Comparison of ENCODE assay signal across 8 mouse cellular contexts in the genomic region with DNA sequence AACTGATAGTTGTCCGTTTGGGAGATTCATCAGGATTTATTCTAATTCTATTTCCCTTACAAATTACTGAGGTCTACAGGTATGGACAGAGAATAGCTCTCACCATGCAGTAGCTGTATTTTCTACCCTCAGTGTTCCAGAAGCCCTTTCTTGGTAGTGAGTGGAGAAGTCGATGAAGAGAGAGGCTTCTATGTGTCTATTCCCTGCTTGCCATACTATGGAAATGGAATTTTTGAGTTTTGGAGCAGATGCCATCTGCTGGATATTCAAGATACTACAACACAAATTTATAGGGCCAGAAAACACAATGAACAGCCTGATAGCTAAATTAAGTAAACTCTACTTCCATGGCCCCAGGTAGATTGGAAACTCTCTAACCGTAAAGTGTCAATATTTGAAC.
A peak's percentile ranks its signal among the peaks of the same experiment; 100 is the strongest.
DNase-seq lines count a peak whose midpoint lies in the region; ATAC-seq and TF ChIP-seq lines count a peak whose summit lies in the region.

No protein-coding gene starts in this region.

- DNase-seq in left cerebral cortex, adult 11 months (ENCODE audit: low spot score): peak; percentile 30
- DNase-seq in left cerebral cortex, postnatal 36 days (ENCODE audit: low spot score in 2 of 2): no peak
- no peak for DNase-seq in Patski (ENCODE audit: low read depth, low spot score)
- peak; percentile 67 for DNase-seq in embryonic facial prominence, embryonic 11.5 days (ENCODE audit: low spot score)
- DNase-seq in kidney, postnatal 0 days (ENCODE audit: low spot score): peak; percentile 83
- peak; percentile 81 for DNase-seq in retina, embryonic 14.5 days (ENCODE audit: low spot score)
- no peak for DNase-seq in right cerebral cortex, postnatal 4 days
- no peak for DNase-seq in adrenal gland, adult 8-10 months

- H3K9ac ChIP-seq in embryonic facial prominence, embryonic 11.5 days (replicated peaks; ENCODE audit: low read length): no peak overlapping the region
- H3K9ac ChIP-seq in kidney, postnatal 0 days (ENCODE audit: low read depth, low read length): no peak overlapping the region

- CTCF ChIA-PET in Patski (lab: Charles Lee): interaction anchor here (1.0 to 2.2 kb wide), 10 partner anchors 9 to 421 kb away, joined by 3 to 11 read pairs (median 4); no protein-coding TSS in a partner anchor

- H3K27ac ChIP-seq in embryonic facial prominence, embryonic 11.5 days (replicated peaks; ENCODE audit: low read depth, low read length): no peak overlapping the region
- no peak overlapping the region for H3K27ac ChIP-seq in kidney, postnatal 0 days

- no peaks in the 10 kb centered on the region for H3K9me3 ChIP-seq in embryonic facial prominence, embryonic 11.5 days (replicated peaks; ENCODE audit: control insufficient read depth, low read length)
- H3K9me3 ChIP-seq in kidney, postnatal 0 days (replicated peaks; ENCODE audit: low read length): no peaks in the 10 kb centered on the region

- ATAC-seq in Patski: no peak
- ATAC-seq in embryonic facial prominence, embryonic 11.5 days (replicated peaks; ENCODE audit: insufficient number of reproducible peaks, low FRiP score, low TSS enrichment, low read depth): no peak
- ATAC-seq in kidney, postnatal 0 days (replicated peaks; ENCODE audit: low FRiP score, low read depth): no peak

- no peak overlapping the region for H3K4me3 ChIP-seq in embryonic facial prominence, embryonic 11.5 days (ENCODE audit: low read depth, low read length)
- no peak overlapping the region for H3K4me3 ChIP-seq in kidney, postnatal 0 days (replicated peaks; ENCODE audit: low read depth, low read length)

- H3K4me1 ChIP-seq in embryonic facial prominence, embryonic 11.5 days (ENCODE audit: control insufficient read depth, insufficient read depth, low read length): no peaks in the 10 kb centered on the region
- H3K4me1 ChIP-seq in kidney, postnatal 0 days (replicated peaks; ENCODE audit: insufficient read depth, low read length): 0 out of 2 replicates have a peak, but pooled peaks cover 4% of the 10 kb centered on the region

- in situ Hi-C loops in Patski (cut with MboI; ENCODE audit: low pct_unique_long_range_greater_than_20kb): no loop called here

- no peaks in the 10 kb centered on the region for H3K36me3 ChIP-seq in embryonic facial prominence, embryonic 11.5 days (replicated peaks; ENCODE audit: control insufficient read depth, insufficient read depth, low read depth, low read length)
- H3K36me3 ChIP-seq in kidney, postnatal 0 days (ENCODE audit: insufficient read depth, low read length): no peaks in the 10 kb centered on the region

- intact Hi-C loops in left cerebral cortex, postnatal 36 days (cut with DNase I): loop anchor here (2.0 kb wide), 2 partner anchors 356 to 410 kb away; a partner anchor contains a TSS

- no peaks in the 10 kb centered on the region for H3K27me3 ChIP-seq in Patski
- no peaks in the 10 kb centered on the region for H3K27me3 ChIP-seq in embryonic facial prominence, embryonic 11.5 days (ENCODE audit: control insufficient read depth, insufficient read depth, low read length)
- H3K27me3 ChIP-seq in kidney, postnatal 0 days (ENCODE audit: insufficient read depth, low read length): no peaks in the 10 kb centered on the region

- TF ChIP-seq CTCF in Patski (IDR thresholded peaks at IDR 0.05): peak; percentile 59
- peak; percentile 78 for TF ChIP-seq CTCF in kidney, postnatal 0 days (IDR thresholded peaks at IDR 0.05; ENCODE audit: low read depth)

- H3K4me2 ChIP-seq in embryonic facial prominence, embryonic 11.5 days (ENCODE audit: low read depth, low read length): no peak overlapping the region
- H3K4me2 ChIP-seq in kidney, postnatal 0 days (ENCODE audit: low read length): peak overlapping the region; percentile 13; the same call in 1 of the 2 replicates

- POLR2A ChIA-PET in Patski (lab: Charles Lee): no interaction called here

- 45% methylated on average over 3 of the region's 3 CpGs for WGBS in embryonic facial prominence, embryonic 11.5 days
- 40% methylated on average over 3 of the region's 3 CpGs for WGBS in kidney, postnatal 0 days

Comparison
In these comparisons a context has a peak if more than half of its experiments do, and no peak if none do; other contexts are left out.
1. DNase-seq: peak in left cerebral cortex, adult 11 months (single experiment), embryonic facial prominence, embryonic 11.5 days (single experiment), kidney, postnatal 0 days (single experiment) and retina, embryonic 14.5 days (single experiment); none in left cerebral cortex, postnatal 36 days (0 of 2), Patski (single experiment), right cerebral cortex, postnatal 4 days (single experiment) and adrenal gland, adult 8-10 months (single experiment).